Mouse (Mus musculus) neural tube, embryonic 13.5 days (tissue): Measurements from ENCODE around the gene Klhl36. TPM values are rescaled to one million over a fixed set of nuclear protein-coding genes. Genes with fewer than 3 reads are reported as not detected.

Experiments used
- ATAC-seq: fragments of 200-750 bp; cut with Nextera tagmentation; 2 replicates; pipeline ENCODE4 v1.8.0; 2017; ENCODE audit warnings: low read depth, mild to moderate bottlenecking, moderate TSS enrichment, moderate library complexity
- H3K27ac ChIP-seq: fragments of 300-500 bp; sonication (generic); replicated peaks from 2 replicates; pipeline ENCODE4 v1.5.1; 2015; ENCODE audit warnings: moderate library complexity, mild to moderate bottlenecking, inconsistent platforms
- H3K27me3 ChIP-seq: fragments of 300-500 bp; sonication (generic); 2 replicates; pipeline ENCODE4 v1.6.1; 2015; ENCODE audit warnings: mild to moderate bottlenecking, inconsistent platforms
- H3K36me3 ChIP-seq: fragments of 300-500 bp; sonication (generic); 2 replicates; pipeline ENCODE4 v1.6.1; 2015; ENCODE audit warnings: mild to moderate bottlenecking, inconsistent platforms
- H3K4me1 ChIP-seq: fragments of 300-500 bp; sonication (generic); replicated peaks from 2 replicates; pipeline ENCODE4 v1.6.1; 2015; ENCODE audit warnings: inconsistent platforms
- H3K4me2 ChIP-seq: fragments of 300-500 bp; sonication (generic); 2 replicates; pipeline ENCODE4 v1.6.1; 2015; ENCODE audit warnings: inconsistent platforms, mild to moderate bottlenecking, moderate library complexity
- H3K4me3 ChIP-seq: fragments of 300-500 bp; sonication (generic); 2 replicates; pipeline ENCODE4 v1.5.1; 2015; ENCODE audit warnings: mild to moderate bottlenecking, inconsistent platforms
- H3K9ac ChIP-seq: fragments of 300-500 bp; sonication (generic); 2 replicates; pipeline ENCODE4 v1.6.1; 2015; ENCODE audit warnings: moderate library complexity, mild to moderate bottlenecking, inconsistent platforms
- H3K9me3 ChIP-seq: fragments of 300-500 bp; sonication (generic); 2 replicates; pipeline ENCODE4 v1.6.1; 2016; ENCODE audit warnings: inconsistent platforms
- WGBS: fragments of 180-500 bp; shearing (Covaris S2); methylation state at CpG from one replicate; pipeline ENCODE4 v1.1.7; 2015; 5-methylcytosine and 5-hydroxymethylcytosine counted together
- polyA plus RNA-seq: library from polyadenylated mRNA; unstranded; fragments of >200 nt; fragmentation: Nextera tagmentation; extraction: Ambion mirVana; gene quantifications from 2 replicates; pipeline ENCODE4 v1.2.1, GENCODE M21; 2015

Gene Klhl36
- polyA plus RNA-seq, 1 experiment from 2014 or later = 12.3 TPM

GRCm38 (mm10) chr8:119855656-119856055 lies 6.4 kb upstream of the Klhl36 start:
- no peaks in the 10 kb centered on the region for H3K36me3 ChIP-seq
- H3K4me3 ChIP-seq = no peak overlapping the region
- no peak for ATAC-seq
- H3K27me3 ChIP-seq = no peaks in the 10 kb centered on the region
- H3K4me1 ChIP-seq = 0 out of 2 replicates have a peak, but pooled peaks cover 2% of the 10 kb centered on the region
- H3K27ac ChIP-seq = no peak overlapping the region
- 77% methylated on average over 5 of the region's 5 CpGs for WGBS
- H3K9ac ChIP-seq = no peak overlapping the region
- no peaks in the 10 kb centered on the region for H3K9me3 ChIP-seq
- H3K4me2 ChIP-seq = no peak overlapping the region

- no peak overlapping the region for H3K27ac ChIP-seq
- no peaks in the 10 kb centered on the region for H3K27me3 ChIP-seq
- H3K36me3 ChIP-seq = no peaks in the 10 kb centered on the region
- H3K4me2 ChIP-seq = no peak overlapping the region
- no peak overlapping the region for H3K4me3 ChIP-seq
- peaks cover 8% of the 10 kb centered on the region for H3K4me1 ChIP-seq
- H3K9ac ChIP-seq = no peak overlapping the region
- H3K9me3 ChIP-seq = no peaks in the 10 kb centered on the region
- no peak for ATAC-seq
- WGBS = 72% methylated on average over 6 of the region's 6 CpGs
Observed at GRCm38 (mm10) chr8:119857767-119858166, 4.3 kb upstream of the Klhl36 start.

GRCm38 (mm10) chr8:119862390-119862734 lies 296 bp downstream of the Klhl36 start:
- peak overlapping the region; percentile 71 for H3K4me3 ChIP-seq
- 1% methylated on average over 19 of the region's 19 CpGs for WGBS
- peak overlapping the region; percentile 74 for H3K4me2 ChIP-seq
- H3K9me3 ChIP-seq = no peaks in the 10 kb centered on the region
- H3K36me3 ChIP-seq = no peaks in the 10 kb centered on the region
- no peak for ATAC-seq
- H3K9ac ChIP-seq = peak overlapping the region; percentile 85
- peak overlapping the region; percentile 55 for H3K27ac ChIP-seq
- H3K27me3 ChIP-seq = peaks cover 10% of the 10 kb centered on the region; the same call in 1 of the 2 replicates
- H3K4me1 ChIP-seq = peaks cover 15% of the 10 kb centered on the region

GRCm38 (mm10) chr8:119862749-119863148 lies 683 bp downstream of the Klhl36 start:
- whole genome bisulfite sequencing = 13% methylated on average over 6 of the region's 6 CpGs
- Histone ChIP-seq H3K4me1 (peaks cover 15% of the 10 kb centered on the region), H3K9me3 (no peaks in the 10 kb centered on the region), H3K36me3 (no peaks in the 10 kb centered on the region), H3K27ac (no peak overlapping the region), H3K9ac (peak overlapping the region; percentile 85), H3K4me2 (peak overlapping the region; percentile 74), H3K4me3 (peak overlapping the region; percentile 71), H3K27me3 (peaks cover 10% of the 10 kb centered on the region; the same call in 1 of the 2 replicates)
- ATAC-seq = no peak

GRCm38 (mm10) chr8:119869616-119870015 lies 7.5 kb downstream of the Klhl36 start:
- no peaks in the 10 kb centered on the region for H3K4me1 ChIP-seq
- H3K4me3 ChIP-seq = no peak overlapping the region
- H3K36me3 ChIP-seq = peaks cover 47% of the 10 kb centered on the region
- H3K27ac ChIP-seq = no peak overlapping the region
- WGBS = 84% methylated on average over 20 of the region's 20 CpGs
- H3K4me2 ChIP-seq = no peak overlapping the region
- ATAC-seq = no peak
- no peak overlapping the region for H3K9ac ChIP-seq
- no peaks in the 10 kb centered on the region for H3K27me3 ChIP-seq
- peaks cover 10% of the 10 kb centered on the region for H3K9me3 ChIP-seq

GRCm38 (mm10) chr8:119873181-119873580 lies 11.1 kb downstream of the Klhl36 start:
- H3K27me3 ChIP-seq = no peaks in the 10 kb centered on the region
- no peak overlapping the region for H3K9ac ChIP-seq
- WGBS = 97% methylated on average over 1 of the region's 1 CpGs
- no peak for ATAC-seq
- H3K4me2 ChIP-seq = no peak overlapping the region
- H3K36me3 ChIP-seq = peaks cover 74% of the 10 kb centered on the region
- no peaks in the 10 kb centered on the region for H3K4me1 ChIP-seq
- H3K9me3 ChIP-seq = peaks cover 10% of the 10 kb centered on the region
- no peak overlapping the region for H3K27ac ChIP-seq
- no peak overlapping the region for H3K4me3 ChIP-seq

GRCm38 (mm10) chr8:119881301-119881700 lies 19.2 kb downstream of the Klhl36 start:
- H3K4me1 ChIP-seq = peaks cover 9% of the 10 kb centered on the region
- no peaks in the 10 kb centered on the region for H3K27me3 ChIP-seq
- H3K27ac ChIP-seq = no peak overlapping the region
- no peak overlapping the region for H3K4me2 ChIP-seq
- H3K36me3 ChIP-seq = peaks cover 18% of the 10 kb centered on the region
- no peak for ATAC-seq
- no peaks in the 10 kb centered on the region for H3K9me3 ChIP-seq
- no peak overlapping the region for H3K9ac ChIP-seq
- 78% methylated on average over 6 of the region's 6 CpGs for WGBS
- H3K4me3 ChIP-seq = no peak overlapping the region

- H3K27ac ChIP-seq = no peak overlapping the region
Observed at GRCm38 (mm10) chr8:119881917-119882316, 19.9 kb downstream of the Klhl36 start.

GRCm38 (mm10) chr8:119883281-119883680 lies 21.2 kb downstream of the Klhl36 start:
- Histone ChIP-seq H3K27me3 (no peaks in the 10 kb centered on the region), H3K4me3 (no peak overlapping the region), H3K9ac (no peak overlapping the region), H3K4me1 (peaks cover 13% of the 10 kb centered on the region), H3K27ac (no peak overlapping the region), H3K9me3 (no peaks in the 10 kb centered on the region), H3K36me3 (peaks cover 3% of the 10 kb centered on the region; the same call in 1 of the 2 replicates), H3K4me2 (no peak overlapping the region)
- 92% methylated on average over 7 of the region's 7 CpGs for WGBS
- ATAC-seq = no peak

More at GRCm38 (mm10) chr8:119881917-119882316, 19.9 kb downstream of the Klhl36 start:
- ATAC-seq = no peak
- no peaks in the 10 kb centered on the region for H3K27me3 ChIP-seq
- H3K4me3 ChIP-seq = no peak overlapping the region
- 79% methylated on average over 8 of the region's 8 CpGs for WGBS
- H3K4me1 ChIP-seq = peaks cover 9% of the 10 kb centered on the region
- H3K9ac ChIP-seq = no peak overlapping the region
- no peaks in the 10 kb centered on the region for H3K9me3 ChIP-seq
- peaks cover 13% of the 10 kb centered on the region for H3K36me3 ChIP-seq
- H3K4me2 ChIP-seq = no peak overlapping the region

GRCm38 (mm10) chr8:119885612-119886011 lies 23.5 kb downstream of the Klhl36 start:
- Histone ChIP-seq H3K27me3 (no peaks in the 10 kb centered on the region), H3K27ac (peak overlapping the region; percentile 42; the same call in 1 of the 2 replicates), H3K36me3 (no peaks in the 10 kb centered on the region), H3K9me3 (no peaks in the 10 kb centered on the region), H3K4me2 (no peak overlapping the region), H3K9ac (no peak overlapping the region), H3K4me3 (no peak overlapping the region), H3K4me1 (peaks cover 13% of the 10 kb centered on the region)
- WGBS = 30% methylated on average over 3 of the region's 3 CpGs
- peak; percentile 23; the same call in 1 of the 2 replicates for ATAC-seq

GRCm38 (mm10) chr8:119887130-119887529 lies 25.1 kb downstream of the Klhl36 start:
- WGBS = 90% methylated on average over 3 of the region's 3 CpGs
- H3K27me3 ChIP-seq = no peaks in the 10 kb centered on the region
- no peak overlapping the region for H3K27ac ChIP-seq
- no peaks in the 10 kb centered on the region for H3K9me3 ChIP-seq
- no peak overlapping the region for H3K4me2 ChIP-seq
- H3K4me3 ChIP-seq = no peak overlapping the region
- H3K9ac ChIP-seq = no peak overlapping the region
- no peak for ATAC-seq
- H3K4me1 ChIP-seq = peaks cover 13% of the 10 kb centered on the region
- no peaks in the 10 kb centered on the region for H3K36me3 ChIP-seq

GRCm38 (mm10) chr8:119888012-119888411 lies 25.9 kb downstream of the Klhl36 start:
- Histone ChIP-seq H3K4me3 (no peak overlapping the region), H3K9ac (no peak overlapping the region), H3K9me3 (no peaks in the 10 kb centered on the region), H3K27ac (no peak overlapping the region), H3K4me2 (no peak overlapping the region), H3K27me3 (no peaks in the 10 kb centered on the region), H3K4me1 (peaks cover 13% of the 10 kb centered on the region), H3K36me3 (no peaks in the 10 kb centered on the region)
- WGBS = 48% methylated on average over 4 of the region's 4 CpGs
- ATAC-seq = peak; percentile 19; the same call in 1 of the 2 replicates

GRCm38 (mm10) chr8:119897069-119897468 lies 35.0 kb downstream of the Klhl36 start:
- Histone ChIP-seq H3K9me3 (no peaks in the 10 kb centered on the region), H3K4me3 (no peak overlapping the region), H3K9ac (no peak overlapping the region), H3K4me2 (no peak overlapping the region), H3K27me3 (peaks cover 31% of the 10 kb centered on the region), H3K36me3 (no peaks in the 10 kb centered on the region), H3K27ac (no peak overlapping the region), H3K4me1 (no peaks in the 10 kb centered on the region)
- ATAC-seq = no peak
- 82% methylated on average over 4 of the region's 4 CpGs for WGBS
